Mouse (Mus musculus): ENCODE data around the gene 1700025G04Rik. TPM values are rescaled to one million over a fixed set of nuclear protein-coding genes. Genes with fewer than 3 reads are reported as not detected.

Gene 1700025G04Rik
- polyA plus RNA-seq, 1 experiment from 2014 or later = 25.8 TPM

DNA sequence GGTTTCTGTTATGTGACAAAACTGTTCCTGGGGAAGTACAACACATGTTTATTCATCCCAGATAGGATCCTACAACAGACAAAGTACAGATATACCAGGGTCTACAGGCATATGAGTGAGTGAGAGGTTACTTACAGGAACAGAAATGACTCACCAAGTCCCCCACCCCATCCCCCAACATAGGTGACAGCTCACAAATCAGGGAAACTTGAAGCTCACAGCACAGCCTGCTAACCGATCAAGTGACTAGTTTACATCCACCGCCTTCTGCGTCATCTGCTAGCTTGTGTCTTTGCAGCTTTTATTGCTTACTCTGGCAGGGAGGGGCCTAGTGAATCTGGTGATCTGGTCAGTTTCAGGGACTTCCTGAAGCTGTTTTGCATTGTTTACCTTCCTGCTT is 47.5 kb downstream of the 1700025G04Rik start:
- no peak for ATAC-seq
- no peaks in the 10 kb centered on the region for H3K27me3 ChIP-seq (replicated peaks; ENCODE audit: control insufficient read depth, insufficient read depth, low read length)
- TF ChIP-seq CTCF (IDR thresholded peaks at IDR 0.05; ENCODE audit: low read depth) = no peak
- no peak overlapping the region for H3K4me3 ChIP-seq (ENCODE audit: low read depth, low read length)
- no peaks in the 10 kb centered on the region for H3K36me3 ChIP-seq (ENCODE audit: control insufficient read depth, insufficient read depth)
- no peak overlapping the region for H3K9ac ChIP-seq (ENCODE audit: low read depth, low read length)
- WGBS = 56% methylated on average over 3 of the region's 3 CpGs
- H3K4me2 ChIP-seq (replicated peaks; ENCODE audit: low read depth) = no peak overlapping the region
- H3K4me1 ChIP-seq (replicated peaks; ENCODE audit: control insufficient read depth, insufficient read depth, low read length) = peaks cover 20% of the 10 kb centered on the region; the same call in 1 of the 2 replicates
- H3K27ac ChIP-seq (ENCODE audit: low read depth, low read length) = peak overlapping the region; percentile 54; the same call in 1 of the 2 replicates
- H3K9me3 ChIP-seq (ENCODE audit: control insufficient read depth) = no peaks in the 10 kb centered on the region

DNA sequence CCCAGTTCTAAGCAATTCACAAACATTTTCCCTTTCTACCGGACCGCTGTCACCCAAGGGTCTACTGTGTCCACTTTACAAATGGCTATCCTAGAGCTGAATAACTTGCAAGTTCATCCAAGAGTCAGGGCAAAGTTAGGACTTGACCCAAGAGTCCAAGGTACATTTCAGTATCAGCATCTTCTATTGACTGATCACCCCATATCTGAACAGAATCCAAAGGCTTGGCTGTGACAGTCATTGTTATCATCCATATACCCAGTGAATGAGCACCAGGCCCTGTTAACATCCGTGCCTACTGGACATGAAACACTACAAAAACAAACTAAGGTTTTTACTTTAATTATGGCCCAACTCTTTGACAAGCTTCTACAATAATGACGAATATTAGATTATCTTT is 48.9 kb downstream of the 1700025G04Rik start:
- TF ChIP-seq CTCF (IDR thresholded peaks at IDR 0.05; ENCODE audit: low read depth) = no peak
- Histone ChIP-seq H3K9ac (ENCODE audit: low read depth, low read length) (no peak overlapping the region), H3K4me2 (replicated peaks; ENCODE audit: low read depth) (0 out of 2 replicates have a peak overlapping the region, but pooled peaks have one; percentile 6), H3K4me1 (replicated peaks; ENCODE audit: control insufficient read depth, insufficient read depth, low read length) (peaks cover 25% of the 10 kb centered on the region), H3K9me3 (ENCODE audit: control insufficient read depth) (no peaks in the 10 kb centered on the region), H3K36me3 (ENCODE audit: control insufficient read depth, insufficient read depth) (no peaks in the 10 kb centered on the region), H3K4me3 (ENCODE audit: low read depth, low read length) (no peak overlapping the region), H3K27ac (ENCODE audit: low read depth, low read length) (peak overlapping the region; percentile 79), H3K27me3 (replicated peaks; ENCODE audit: control insufficient read depth, insufficient read depth, low read length) (no peaks in the 10 kb centered on the region)
- WGBS = 51% methylated on average over 4 of the region's 4 CpGs
- peak; percentile 62 for ATAC-seq

DNA sequence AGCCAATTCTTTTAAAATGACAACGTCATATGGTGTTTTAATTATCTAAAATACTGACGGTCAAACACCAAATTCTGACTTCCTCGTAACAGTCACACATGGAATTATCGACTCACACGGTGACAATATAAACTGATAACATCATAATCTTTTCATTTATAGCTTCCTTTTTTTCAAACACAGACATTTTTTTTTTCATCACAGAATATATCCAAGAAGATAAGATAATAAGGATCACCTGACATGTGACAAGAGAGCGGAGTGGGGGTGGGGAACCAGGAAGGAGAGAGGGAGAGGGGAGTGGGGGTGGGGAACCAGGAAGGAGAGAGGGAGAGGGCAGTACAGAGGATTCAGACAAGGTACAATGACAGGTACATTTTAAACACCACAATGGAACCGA is 49.9 kb downstream of the 1700025G04Rik start:
- Histone ChIP-seq H3K4me3 (ENCODE audit: low read depth, low read length) (no peak overlapping the region), H3K27ac (ENCODE audit: low read depth, low read length) (peak overlapping the region; percentile 79; the same call in 1 of the 2 replicates), H3K36me3 (ENCODE audit: control insufficient read depth, insufficient read depth) (no peaks in the 10 kb centered on the region), H3K27me3 (replicated peaks; ENCODE audit: control insufficient read depth, insufficient read depth, low read length) (no peaks in the 10 kb centered on the region), H3K9me3 (ENCODE audit: control insufficient read depth) (no peaks in the 10 kb centered on the region), H3K9ac (ENCODE audit: low read depth, low read length) (no peak overlapping the region), H3K4me2 (replicated peaks; ENCODE audit: low read depth) (no peak overlapping the region), H3K4me1 (replicated peaks; ENCODE audit: control insufficient read depth, insufficient read depth, low read length) (peaks cover 25% of the 10 kb centered on the region)
- ATAC-seq = peak; percentile 44
- WGBS = 39% methylated on average over 7 of the region's 7 CpGs
- TF ChIP-seq CTCF (IDR thresholded peaks at IDR 0.05; ENCODE audit: low read depth) = no peak

DNA sequence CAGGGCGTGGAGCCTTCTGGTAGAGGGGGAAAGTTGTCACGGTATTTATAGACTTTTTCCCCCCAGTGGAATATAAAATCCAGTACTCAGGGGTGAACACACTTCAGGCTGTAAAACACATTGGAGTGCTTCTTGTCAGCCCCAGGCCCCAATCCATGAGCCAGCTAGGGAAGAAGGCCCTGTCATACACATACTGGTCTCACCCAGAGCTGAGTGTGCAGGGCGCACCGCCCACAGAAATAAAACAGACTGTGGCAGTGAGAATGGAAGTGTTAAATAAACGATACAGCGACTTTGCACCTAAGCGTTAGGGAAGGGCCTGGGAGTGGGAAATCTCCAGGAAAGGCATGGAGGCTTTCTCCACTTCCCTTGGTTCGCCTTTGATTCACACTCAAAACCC is 50.3 kb downstream of the 1700025G04Rik start:
- Histone ChIP-seq H3K9ac (ENCODE audit: low read depth, low read length) (0 out of 2 replicates have a peak overlapping the region, but pooled peaks have one; percentile 17), H3K27ac (ENCODE audit: low read depth, low read length) (peak overlapping the region; percentile 71), H3K4me2 (replicated peaks; ENCODE audit: low read depth) (no peak overlapping the region), H3K36me3 (ENCODE audit: control insufficient read depth, insufficient read depth) (no peaks in the 10 kb centered on the region), H3K4me3 (ENCODE audit: low read depth, low read length) (no peak overlapping the region), H3K9me3 (ENCODE audit: control insufficient read depth) (no peaks in the 10 kb centered on the region), H3K27me3 (replicated peaks; ENCODE audit: control insufficient read depth, insufficient read depth, low read length) (no peaks in the 10 kb centered on the region), H3K4me1 (replicated peaks; ENCODE audit: control insufficient read depth, insufficient read depth, low read length) (peaks cover 29% of the 10 kb centered on the region)
- no peak for TF ChIP-seq CTCF (IDR thresholded peaks at IDR 0.05; ENCODE audit: low read depth)
- WGBS = 29% methylated on average over 8 of the region's 8 CpGs
- peak; percentile 68 for ATAC-seq

DNA sequence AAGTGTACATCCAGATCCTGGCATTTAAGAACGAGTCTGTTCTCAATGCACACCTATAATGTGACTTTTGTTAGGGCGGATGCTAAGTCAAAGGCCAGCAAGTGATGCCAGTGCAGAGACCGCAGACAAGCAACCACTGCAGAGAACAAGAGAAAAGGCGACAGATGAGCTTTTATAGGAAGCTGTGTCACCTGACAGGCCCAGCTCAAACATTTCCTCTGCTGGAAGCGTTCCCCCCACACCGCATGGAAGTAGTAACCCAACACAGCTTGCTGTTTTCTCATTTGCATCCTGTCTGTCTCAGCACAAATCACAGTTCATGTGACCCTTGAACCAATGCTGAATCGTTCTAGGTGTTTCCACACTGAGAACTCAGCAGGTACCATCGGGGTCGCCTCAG is 51.8 kb downstream of the 1700025G04Rik start:
- H3K9ac ChIP-seq (ENCODE audit: low read depth, low read length) = no peak overlapping the region
- no peak for ATAC-seq
- H3K9me3 ChIP-seq (ENCODE audit: control insufficient read depth) = no peaks in the 10 kb centered on the region
- H3K27ac ChIP-seq (ENCODE audit: low read depth, low read length) = peak overlapping the region; percentile 5; the same call in 1 of the 2 replicates
- 46% methylated on average over 9 of the region's 9 CpGs for WGBS
- no peaks in the 10 kb centered on the region for H3K27me3 ChIP-seq (replicated peaks; ENCODE audit: control insufficient read depth, insufficient read depth, low read length)
- no peak overlapping the region for H3K4me2 ChIP-seq (replicated peaks; ENCODE audit: low read depth)
- TF ChIP-seq CTCF (IDR thresholded peaks at IDR 0.05; ENCODE audit: low read depth) = no peak
- peaks cover 30% of the 10 kb centered on the region for H3K4me1 ChIP-seq (replicated peaks; ENCODE audit: control insufficient read depth, insufficient read depth, low read length)
- H3K4me3 ChIP-seq (ENCODE audit: low read depth, low read length) = no peak overlapping the region
- H3K36me3 ChIP-seq (ENCODE audit: control insufficient read depth, insufficient read depth) = no peaks in the 10 kb centered on the region

DNA sequence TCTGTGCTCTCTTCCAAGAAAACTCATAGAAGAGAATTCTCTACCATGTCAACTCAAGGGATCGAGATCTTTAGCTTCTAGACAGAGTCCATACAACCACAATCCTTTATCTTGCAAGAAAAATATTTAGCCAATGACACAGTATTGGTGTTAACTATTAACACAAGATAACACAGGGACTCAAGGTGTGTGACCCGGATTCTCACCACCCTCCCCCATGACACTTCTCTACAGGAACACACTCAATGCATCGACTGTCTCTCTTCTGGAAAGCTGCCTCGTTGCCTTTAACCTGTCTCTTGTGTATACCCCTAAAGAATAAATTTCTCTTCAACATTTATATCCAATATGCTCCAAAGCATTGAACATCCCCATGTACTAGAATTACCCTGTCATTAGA is 52.3 kb downstream of the 1700025G04Rik start:
- 23% methylated on average over 4 of the region's 4 CpGs for WGBS

DNA sequence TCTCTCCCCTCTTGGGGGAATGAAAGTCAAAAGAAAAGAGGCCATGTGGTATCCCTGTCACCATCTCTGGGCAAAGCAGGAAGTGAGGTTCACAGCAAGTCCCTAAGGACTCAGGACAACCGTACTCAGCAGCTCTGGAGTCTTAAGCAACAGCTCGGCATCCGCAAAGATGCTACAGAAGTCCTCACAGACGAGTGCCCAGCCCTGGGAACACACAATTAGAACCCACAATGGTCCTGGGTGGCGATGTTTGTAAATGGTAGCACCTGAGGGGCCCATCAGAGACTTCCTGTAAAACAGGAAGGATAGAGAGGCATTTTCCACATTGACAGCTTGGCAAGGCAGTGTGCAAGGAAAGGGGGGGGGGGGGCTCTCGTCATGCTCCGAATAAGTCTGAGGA is 55.2 kb downstream of the 1700025G04Rik start:
- H3K4me2 ChIP-seq (replicated peaks; ENCODE audit: low read depth) = no peak overlapping the region
- no peak for ATAC-seq
- H3K4me1 ChIP-seq (replicated peaks; ENCODE audit: control insufficient read depth, insufficient read depth, low read length) = peaks cover 27% of the 10 kb centered on the region
- H3K27me3 ChIP-seq (replicated peaks; ENCODE audit: control insufficient read depth, insufficient read depth, low read length) = no peaks in the 10 kb centered on the region
- H3K9me3 ChIP-seq (ENCODE audit: control insufficient read depth) = no peaks in the 10 kb centered on the region
- no peak overlapping the region for H3K4me3 ChIP-seq (ENCODE audit: low read depth, low read length)
- WGBS = 66% methylated on average over 7 of the region's 7 CpGs
- H3K27ac ChIP-seq (ENCODE audit: low read depth, low read length) = no peak overlapping the region
- no peak overlapping the region for H3K9ac ChIP-seq (ENCODE audit: low read depth, low read length)
- no peaks in the 10 kb centered on the region for H3K36me3 ChIP-seq (ENCODE audit: control insufficient read depth, insufficient read depth)
- no peak for TF ChIP-seq CTCF (IDR thresholded peaks at IDR 0.05; ENCODE audit: low read depth)

More for the DNA sequence above, 52.3 kb downstream of the 1700025G04Rik start:
- TF ChIP-seq CTCF (IDR thresholded peaks at IDR 0.05; ENCODE audit: low read depth) = no peak
- Histone ChIP-seq H3K27ac (ENCODE audit: low read depth, low read length) (0 out of 2 replicates have a peak overlapping the region, but pooled peaks have one; percentile 5), H3K4me1 (replicated peaks; ENCODE audit: control insufficient read depth, insufficient read depth, low read length) (peaks cover 30% of the 10 kb centered on the region), H3K9ac (ENCODE audit: low read depth, low read length) (no peak overlapping the region), H3K9me3 (ENCODE audit: control insufficient read depth) (no peaks in the 10 kb centered on the region), H3K4me3 (ENCODE audit: low read depth, low read length) (no peak overlapping the region), H3K27me3 (replicated peaks; ENCODE audit: control insufficient read depth, insufficient read depth, low read length) (no peaks in the 10 kb centered on the region), H3K4me2 (replicated peaks; ENCODE audit: low read depth) (no peak overlapping the region), H3K36me3 (ENCODE audit: control insufficient read depth, insufficient read depth) (no peaks in the 10 kb centered on the region)
- peak; percentile 73 for ATAC-seq
